Mouse (Mus musculus) duodenum, adult 2 months (tissue): ENCODE results near the gene Ufm1. TPM values are rescaled to one million over a fixed set of nuclear protein-coding genes. Genes with fewer than 3 reads are reported as not detected.

ENCODE experiments used
- polyA plus RNA-seq: library from polyadenylated mRNA; depleted of rRNA; stranded (reverse); fragments of >200 nt; gene quantifications from 2 replicates; pipeline ENCODE4 v1.2.3, GENCODE M21; 2012; ENCODE audit warnings: low replicate concordance; rRNA removed

The Ufm1 gene
- 1.5 TPM in 2 replicates for polyA plus RNA-seq

GRCm38 (mm10) chr3:53863383-53864220 lies at the start of gene Ufm1:
Gene Ufm1 (minus strand): TSS chr3:53863830.

GRCm38 (mm10) chr3:53844786-53845185 lies 18.8 kb downstream of the Ufm1 start, which contains the start of gene Gm10985:
Gene Gm10985 (plus strand): TSS chr3:53845086.

Other genes starting within 250 kb of the Ufm1 start
- 0.62 and 1.3 TPM in 2 replicates for gene Frem2, start 206.5 kb downstream of the Ufm1 start, polyA plus RNA-seq
- gene Gm10985, start 18.7 kb downstream of the Ufm1 start, polyA plus RNA-seq = not detected in 2 replicates